Mouse (Mus musculus) midbrain, embryonic 14.5 days (tissue): ENCODE measurements around the gene Taar7e. TPM values are rescaled to one million over a fixed set of nuclear protein-coding genes. Genes with fewer than 3 reads are reported as not detected.

Experiments used
- polyA plus RNA-seq: library from polyadenylated mRNA; unstranded; fragments of >200 nt; fragmentation: Nextera tagmentation; extraction: Ambion mirVana; gene quantifications from 2 replicates; pipeline ENCODE4 v1.2.1, GENCODE M21; 2014

The Taar7e gene
- polyA plus RNA-seq, 1 experiment from 2014 or later: not detected

Other genes with a start within 250 kb of the Taar7e start
- gene Slc18b1, start 240.6 kb upstream of the Taar7e start, polyA plus RNA-seq: 16.4 and 21.2 TPM in 2 replicates
- not detected in 2 replicates for gene Vnn3, start 186.2 kb upstream of the Taar7e start, polyA plus RNA-seq
- 0.08 TPM in 1 of 2 replicates, not detected in the other for gene Vnn1, start 142.9 kb upstream of the Taar7e start, polyA plus RNA-seq
- not detected in 2 replicates for gene Taar1, start 117.3 kb upstream of the Taar7e start, polyA plus RNA-seq
- gene Taar2, start 99.0 kb upstream of the Taar7e start, polyA plus RNA-seq: not detected in 2 replicates
- not detected in 2 replicates for gene Taar3, start 88.1 kb upstream of the Taar7e start, polyA plus RNA-seq
- gene Taar4, start 77.1 kb upstream of the Taar7e start, polyA plus RNA-seq: not detected in 2 replicates
- gene Taar5, start 66.9 kb upstream of the Taar7e start, polyA plus RNA-seq: not detected in 2 replicates
- not detected in 2 replicates for gene Taar6, start 52.0 kb upstream of the Taar7e start, polyA plus RNA-seq
- not detected in 2 replicates for gene Taar7a, start 44.1 kb upstream of the Taar7e start, polyA plus RNA-seq
- not detected in 2 replicates for gene Taar7b, start 37.7 kb upstream of the Taar7e start, polyA plus RNA-seq
- not detected in 2 replicates for gene Taar7d, start 10.4 kb upstream of the Taar7e start, polyA plus RNA-seq
- gene Taar7f, start 11.9 kb downstream of the Taar7e start, polyA plus RNA-seq: not detected in 2 replicates
- gene Taar8a, start 38.9 kb downstream of the Taar7e start, polyA plus RNA-seq: not detected in 2 replicates
- gene Taar8b, start 54.7 kb downstream of the Taar7e start, polyA plus RNA-seq: not detected in 2 replicates
- gene Taar8c, start 64.3 kb downstream of the Taar7e start, polyA plus RNA-seq: not detected in 2 replicates
- not detected in 2 replicates for gene Taar9, start 71.9 kb downstream of the Taar7e start, polyA plus RNA-seq
- 326 and 358 TPM in 2 replicates for gene Stx7, start 111.7 kb downstream of the Taar7e start, polyA plus RNA-seq
- gene Moxd1, start 185.9 kb downstream of the Taar7e start, polyA plus RNA-seq: 0.26 and 2.7 TPM in 2 replicates